Mouse (Mus musculus): ENCODE results near the gene Gmeb1. TPM values are rescaled to one million over a fixed set of nuclear protein-coding genes. Genes with fewer than 3 reads are reported as not detected.

Gmeb1 gene
- polyA plus RNA-seq, 1 experiment from 2014 or later: 34.9 TPM

- peak; percentile 45 for DNase-seq (ENCODE audit: low spot score)
- 11% methylated on average over 6 of the region's 6 CpGs for WGBS
Measured at GRCm38 (mm10) chr4:132268871-132269739, 7.7 kb upstream of the Gmeb1 start.

GRCm38 (mm10) chr4:132266835-132267349, 5.5 kb upstream of the Gmeb1 start:
- WGBS: 70% methylated on average over 3 of the region's 3 CpGs
- no peak overlapping the region for H3K27ac ChIP-seq (replicated peaks; ENCODE audit: low read depth, low read length)
- no peak for ATAC-seq (replicated peaks; ENCODE audit: insufficient number of reproducible peaks, low FRiP score, low TSS enrichment, low read depth)
- no peaks in the 10 kb centered on the region for H3K9me3 ChIP-seq (replicated peaks; ENCODE audit: control insufficient read depth, low read length)
- DNase-seq (ENCODE audit: low spot score): no peak
- no peaks in the 10 kb centered on the region for H3K4me1 ChIP-seq (ENCODE audit: control insufficient read depth, insufficient read depth, low read length)
- H3K36me3 ChIP-seq (replicated peaks; ENCODE audit: control insufficient read depth, insufficient read depth, low read depth, low read length): no peaks in the 10 kb centered on the region
- no peaks in the 10 kb centered on the region for H3K27me3 ChIP-seq (ENCODE audit: control insufficient read depth, insufficient read depth, low read length)
- H3K4me2 ChIP-seq (ENCODE audit: low read depth, low read length): no peak overlapping the region
- no peak overlapping the region for H3K9ac ChIP-seq (replicated peaks; ENCODE audit: low read length)
- H3K4me3 ChIP-seq (ENCODE audit: low read depth, low read length): no peak overlapping the region

More at GRCm38 (mm10) chr4:132268871-132269739, 7.7 kb upstream of the Gmeb1 start:
- Histone ChIP-seq H3K4me3 (ENCODE audit: low read depth, low read length) (no peak overlapping the region), H3K4me1 (ENCODE audit: control insufficient read depth, insufficient read depth, low read length) (no peaks in the 10 kb centered on the region), H3K4me2 (ENCODE audit: low read depth, low read length) (no peak overlapping the region), H3K9ac (replicated peaks; ENCODE audit: low read length) (no peak overlapping the region), H3K27me3 (ENCODE audit: control insufficient read depth, insufficient read depth, low read length) (no peaks in the 10 kb centered on the region), H3K9me3 (replicated peaks; ENCODE audit: control insufficient read depth, low read length) (no peaks in the 10 kb centered on the region), H3K27ac (replicated peaks; ENCODE audit: low read depth, low read length) (no peak overlapping the region), H3K36me3 (replicated peaks; ENCODE audit: control insufficient read depth, insufficient read depth, low read depth, low read length) (no peaks in the 10 kb centered on the region)
- ATAC-seq (replicated peaks; ENCODE audit: insufficient number of reproducible peaks, low FRiP score, low TSS enrichment, low read depth): 0 out of 2 replicates have a peak, but pooled peaks have one; percentile 22

GRCm38 (mm10) chr4:132263313-132263712, 1.9 kb upstream of the Gmeb1 start:
- Histone ChIP-seq H3K27me3 (ENCODE audit: control insufficient read depth, insufficient read depth, low read length) (no peaks in the 10 kb centered on the region), H3K9ac (replicated peaks; ENCODE audit: low read length) (no peak overlapping the region), H3K9me3 (replicated peaks; ENCODE audit: control insufficient read depth, low read length) (no peaks in the 10 kb centered on the region), H3K4me1 (ENCODE audit: control insufficient read depth, insufficient read depth, low read length) (no peaks in the 10 kb centered on the region), H3K4me2 (ENCODE audit: low read depth, low read length) (no peak overlapping the region), H3K27ac (replicated peaks; ENCODE audit: low read depth, low read length) (no peak overlapping the region), H3K4me3 (ENCODE audit: low read depth, low read length) (no peak overlapping the region), H3K36me3 (replicated peaks; ENCODE audit: control insufficient read depth, insufficient read depth, low read depth, low read length) (no peaks in the 10 kb centered on the region)
- no peak for ATAC-seq (replicated peaks; ENCODE audit: insufficient number of reproducible peaks, low FRiP score, low TSS enrichment, low read depth)
- no peak for DNase-seq (ENCODE audit: low spot score)
- 97% methylated on average over 7 of the region's 7 CpGs for WGBS

- Histone ChIP-seq H3K4me3 (ENCODE audit: low read depth, low read length) (no peak overlapping the region), H3K36me3 (replicated peaks; ENCODE audit: control insufficient read depth, insufficient read depth, low read depth, low read length) (no peaks in the 10 kb centered on the region), H3K27me3 (ENCODE audit: control insufficient read depth, insufficient read depth, low read length) (no peaks in the 10 kb centered on the region), H3K4me2 (ENCODE audit: low read depth, low read length) (no peak overlapping the region), H3K9ac (replicated peaks; ENCODE audit: low read length) (no peak overlapping the region), H3K27ac (replicated peaks; ENCODE audit: low read depth, low read length) (no peak overlapping the region), H3K9me3 (replicated peaks; ENCODE audit: control insufficient read depth, low read length) (no peaks in the 10 kb centered on the region), H3K4me1 (ENCODE audit: control insufficient read depth, insufficient read depth, low read length) (no peaks in the 10 kb centered on the region)
- no peak for DNase-seq (ENCODE audit: low spot score)
- ATAC-seq (replicated peaks; ENCODE audit: insufficient number of reproducible peaks, low FRiP score, low TSS enrichment, low read depth): no peak
- WGBS: 69% methylated on average over 5 of the region's 5 CpGs
Measured at GRCm38 (mm10) chr4:132262358-132262616, 885 bp upstream of the Gmeb1 start.

GRCm38 (mm10) chr4:132260404-132261379, 710 bp downstream of the Gmeb1 start:
- ATAC-seq (replicated peaks; ENCODE audit: insufficient number of reproducible peaks, low FRiP score, low TSS enrichment, low read depth) (peak; percentile 71), DNase-seq (ENCODE audit: low spot score) (peak; percentile 75)
- no peaks in the 10 kb centered on the region for H3K9me3 ChIP-seq (replicated peaks; ENCODE audit: control insufficient read depth, low read length)
- H3K36me3 ChIP-seq (replicated peaks; ENCODE audit: control insufficient read depth, insufficient read depth, low read depth, low read length): no peaks in the 10 kb centered on the region
- H3K27ac ChIP-seq (replicated peaks; ENCODE audit: low read depth, low read length): peak overlapping the region; percentile 95
- H3K4me2 ChIP-seq (ENCODE audit: low read depth, low read length): peak overlapping the region; percentile 77
- peak overlapping the region; percentile 97 for H3K9ac ChIP-seq (replicated peaks; ENCODE audit: low read length)
- peak overlapping the region; percentile 76 for H3K4me3 ChIP-seq (ENCODE audit: low read depth, low read length)
- no peaks in the 10 kb centered on the region for H3K4me1 ChIP-seq (ENCODE audit: control insufficient read depth, insufficient read depth, low read length)
- H3K27me3 ChIP-seq (ENCODE audit: control insufficient read depth, insufficient read depth, low read length): no peaks in the 10 kb centered on the region
- WGBS: 4% methylated on average over 19 of the region's 64 CpGs

GRCm38 (mm10) chr4:132259248-132259647, 2.2 kb downstream of the Gmeb1 start:
- DNase-seq (ENCODE audit: low spot score) (no peak), ATAC-seq (replicated peaks; ENCODE audit: insufficient number of reproducible peaks, low FRiP score, low TSS enrichment, low read depth) (no peak)
- no peaks in the 10 kb centered on the region for H3K9me3 ChIP-seq (replicated peaks; ENCODE audit: control insufficient read depth, low read length)
- H3K27ac ChIP-seq (replicated peaks; ENCODE audit: low read depth, low read length): no peak overlapping the region
- no peaks in the 10 kb centered on the region for H3K36me3 ChIP-seq (replicated peaks; ENCODE audit: control insufficient read depth, insufficient read depth, low read depth, low read length)
- no peak overlapping the region for H3K9ac ChIP-seq (replicated peaks; ENCODE audit: low read length)
- no peaks in the 10 kb centered on the region for H3K27me3 ChIP-seq (ENCODE audit: control insufficient read depth, insufficient read depth, low read length)
- H3K4me3 ChIP-seq (ENCODE audit: low read depth, low read length): no peak overlapping the region
- H3K4me1 ChIP-seq (ENCODE audit: control insufficient read depth, insufficient read depth, low read length): no peaks in the 10 kb centered on the region
- H3K4me2 ChIP-seq (ENCODE audit: low read depth, low read length): no peak overlapping the region
- WGBS: 91% methylated on average over 4 of the region's 4 CpGs

GRCm38 (mm10) chr4:132256384-132256783, 5.0 kb downstream of the Gmeb1 start:
- no peak for ATAC-seq (replicated peaks; ENCODE audit: insufficient number of reproducible peaks, low FRiP score, low TSS enrichment, low read depth)
- Histone ChIP-seq H3K27ac (replicated peaks; ENCODE audit: low read depth, low read length) (no peak overlapping the region), H3K4me3 (ENCODE audit: low read depth, low read length) (no peak overlapping the region), H3K9ac (replicated peaks; ENCODE audit: low read length) (no peak overlapping the region), H3K27me3 (ENCODE audit: control insufficient read depth, insufficient read depth, low read length) (no peaks in the 10 kb centered on the region), H3K4me2 (ENCODE audit: low read depth, low read length) (no peak overlapping the region), H3K9me3 (replicated peaks; ENCODE audit: control insufficient read depth, low read length) (no peaks in the 10 kb centered on the region), H3K4me1 (ENCODE audit: control insufficient read depth, insufficient read depth, low read length) (no peaks in the 10 kb centered on the region), H3K36me3 (replicated peaks; ENCODE audit: control insufficient read depth, insufficient read depth, low read depth, low read length) (no peaks in the 10 kb centered on the region)
- WGBS: 97% methylated on average over 3 of the region's 3 CpGs
- no peak for DNase-seq (ENCODE audit: low spot score)
